Mouse (Mus musculus) thymus, postnatal 4 days (tissue): ENCODE results near the gene Rapgef3.
A peak's percentile ranks its signal among the peaks of the same experiment; 100 is the strongest.

ENCODE experiments used
- DNase-seq: peaks from one replicate; pipeline ENCODE4 v3.0.0; 2021

Gene Rapgef3

DNA sequence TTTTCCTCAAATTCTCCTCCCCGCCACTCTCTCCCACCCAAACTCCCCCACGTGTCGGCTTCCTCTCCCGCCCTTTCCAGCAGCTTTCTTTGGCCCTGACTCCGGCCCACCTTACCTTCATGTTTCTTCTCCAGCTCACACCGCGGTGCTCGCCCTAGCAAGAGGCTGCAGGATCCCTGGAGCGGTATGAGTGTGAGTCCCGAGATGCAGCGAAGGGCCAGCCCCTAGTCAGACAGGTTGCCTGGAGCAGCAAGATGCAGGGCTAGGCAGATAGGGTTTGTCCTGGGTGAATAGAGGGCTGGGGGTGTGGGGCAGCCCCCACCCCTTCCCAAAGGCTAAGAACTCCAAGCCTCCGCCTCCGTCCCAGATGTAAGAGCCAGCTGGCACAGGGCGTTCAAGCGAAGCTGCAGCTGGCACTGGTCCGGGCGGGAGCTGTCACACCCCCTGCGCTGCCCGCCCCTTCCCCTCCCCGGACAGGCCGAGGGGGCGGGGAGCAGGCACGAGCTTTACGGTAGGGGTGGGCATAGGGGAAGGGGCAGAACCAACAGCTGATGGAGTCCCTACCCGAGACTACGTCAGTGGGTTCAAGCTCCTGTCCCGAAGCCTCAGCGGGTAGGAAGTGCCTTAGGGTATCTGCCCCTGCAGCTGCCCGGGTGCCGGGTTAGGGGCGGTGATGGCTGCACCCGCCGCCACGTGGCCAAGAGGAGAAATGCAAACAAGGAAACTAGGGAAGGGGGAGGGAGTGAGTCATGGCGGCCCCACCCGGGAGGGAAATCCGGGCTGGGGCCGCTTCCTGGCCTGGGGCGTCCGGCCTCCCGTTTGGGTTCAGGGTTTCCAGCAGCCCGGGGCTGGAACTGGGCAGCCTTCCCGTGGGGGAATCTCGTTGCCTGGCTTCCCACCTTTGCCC, at the start of gene Rapgef3:
Rapgef3 (minus strand) TSS at position 693 of the 907 bp plus-strand sequence.
- peak; percentile 91 for DNase-seq

- DNase-seq: no peak
These were observed 48.6 kb upstream of the Rapgef3 start for GRCm38 (mm10) chr15:97816199-97816994.

DNA sequence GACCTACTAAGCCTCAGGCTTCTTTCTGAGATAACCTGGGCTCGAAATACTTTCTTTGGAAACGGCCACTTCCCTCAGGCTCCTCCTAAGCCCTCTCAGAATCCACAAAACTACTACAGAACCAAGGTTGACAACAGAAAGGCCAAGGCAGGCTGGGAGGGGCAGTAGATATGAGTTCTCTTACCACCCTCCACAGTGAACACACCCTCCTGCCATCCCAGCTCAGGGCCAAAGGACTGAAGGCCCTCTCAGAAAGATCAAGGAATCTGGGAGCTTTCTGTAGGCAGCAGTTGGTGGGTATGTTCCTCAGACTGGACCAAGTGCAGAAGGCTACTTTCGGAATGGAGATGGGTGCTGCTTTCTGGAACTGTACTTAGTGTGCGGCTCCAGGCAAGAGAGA, 47.5 kb upstream of the Rapgef3 start:
- DNase-seq: no peak

DNA sequence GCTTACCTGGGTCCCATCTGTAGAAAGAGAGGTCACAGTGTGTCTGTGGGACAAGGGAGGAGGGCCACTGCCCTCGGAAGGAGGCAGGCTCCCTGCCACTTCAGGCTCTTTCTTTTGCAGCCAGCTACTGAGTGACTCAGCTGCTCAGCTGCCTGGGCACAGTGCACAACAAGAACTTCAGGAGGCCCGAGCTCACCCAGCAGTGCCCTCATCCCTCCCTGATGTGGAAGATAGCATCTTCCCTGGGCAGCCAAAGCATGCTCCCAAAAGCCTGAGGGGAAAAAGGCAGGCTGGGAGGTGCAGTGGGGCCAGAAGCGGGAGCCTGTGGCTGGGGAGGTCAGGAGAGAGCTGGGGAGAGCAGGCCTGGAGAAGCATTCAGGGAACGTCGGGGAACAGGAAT, 46.9 kb upstream of the Rapgef3 start:
- DNase-seq: no peak

DNA sequence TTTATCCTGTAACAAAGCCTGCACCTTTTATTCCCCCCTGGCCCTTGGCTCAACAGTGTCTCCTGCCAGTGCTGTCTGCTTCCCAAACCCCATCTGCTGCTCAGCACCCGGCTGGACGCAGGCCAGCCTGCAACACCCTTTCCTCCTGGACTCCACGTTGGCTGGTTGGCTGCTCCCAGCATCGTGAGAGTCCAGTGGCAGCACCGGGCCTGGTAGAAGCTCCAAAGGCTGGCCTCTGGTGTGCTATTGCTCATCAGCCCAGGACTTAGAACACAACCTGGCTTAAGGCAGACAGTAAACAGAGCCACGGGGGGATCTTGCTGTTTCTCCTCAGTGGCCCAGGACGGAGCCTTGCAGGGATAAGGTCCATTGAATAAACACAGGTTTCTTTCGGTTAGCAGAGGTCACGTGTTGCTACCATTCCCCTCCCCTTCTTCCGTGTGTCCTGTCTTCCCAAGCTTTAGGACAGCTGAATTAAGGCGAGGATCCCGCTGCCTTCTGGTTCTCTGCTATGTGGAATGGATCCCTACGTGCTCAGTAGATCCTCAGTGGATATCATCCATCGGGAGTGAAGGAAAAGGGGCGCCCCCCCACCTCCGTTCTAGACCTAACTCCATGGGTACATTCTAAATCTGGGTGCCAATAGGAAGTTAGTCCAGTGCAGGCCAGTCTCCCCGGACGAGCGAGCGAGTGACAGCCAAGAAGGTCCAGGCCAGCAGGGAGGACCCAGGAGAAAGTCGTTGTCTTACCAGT, 45.9 kb upstream of the Rapgef3 start:
- DNase-seq: no peak

GRCm38 (mm10) chr15:97812875-97813274, 45.1 kb upstream of the Rapgef3 start:
- DNase-seq: no peak

DNA sequence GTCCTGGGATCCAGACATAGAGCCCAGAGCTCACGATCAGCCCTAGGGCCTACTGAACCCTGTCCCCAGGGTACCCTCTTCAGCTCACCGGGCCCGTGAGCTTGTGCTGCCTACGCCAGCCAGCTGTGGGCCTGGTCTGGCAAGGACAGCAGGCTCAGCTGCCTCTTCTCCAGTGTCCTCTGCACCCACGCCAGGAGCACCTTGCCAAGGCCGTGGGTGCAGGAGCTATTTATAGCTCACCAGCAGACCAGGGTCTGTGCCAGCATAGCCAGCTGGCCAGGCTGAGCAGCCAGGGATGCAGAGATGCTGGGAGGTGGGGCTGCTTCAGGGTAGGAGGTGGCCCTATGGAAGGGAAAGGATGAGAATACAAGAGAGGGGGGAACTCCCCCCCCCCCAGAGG, 44.4 kb upstream of the Rapgef3 start:
- DNase-seq: no peak

GRCm38 (mm10) chr15:97811307-97811706, 43.5 kb upstream of the Rapgef3 start:
- no peak for DNase-seq

- DNase-seq: no peak
These were observed 42.6 kb upstream of the Rapgef3 start for GRCm38 (mm10) chr15:97810399-97810798.

- no peak for DNase-seq
These were observed 42.2 kb upstream of the Rapgef3 start for GRCm38 (mm10) chr15:97809942-97810341.

- no peak for DNase-seq
These were observed 41.4 kb upstream of the Rapgef3 start for GRCm38 (mm10) chr15:97809206-97809605.

GRCm38 (mm10) chr15:97808532-97808931, 40.8 kb upstream of the Rapgef3 start:
- DNase-seq: no peak

DNA sequence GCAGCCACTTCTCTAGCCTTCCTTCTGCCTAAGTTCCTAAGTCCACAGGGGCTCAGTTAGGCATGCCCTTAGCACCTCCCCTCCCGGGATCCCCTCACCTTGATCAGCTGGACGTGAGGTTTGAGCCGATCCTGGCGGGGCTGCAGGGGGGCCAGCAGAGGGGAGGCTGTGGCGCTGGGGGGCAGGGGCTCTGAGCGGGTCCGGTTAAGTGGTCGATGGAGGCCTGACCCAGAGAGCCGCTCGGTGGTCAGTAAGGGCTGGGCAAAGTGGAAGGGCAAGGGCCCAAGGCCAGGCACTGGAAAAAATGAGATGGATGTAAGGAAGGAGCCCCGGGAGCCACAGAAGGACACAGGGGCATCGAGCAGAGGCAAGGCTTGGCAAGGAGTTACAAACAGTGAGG, 40.1 kb upstream of the Rapgef3 start:
- no peak for DNase-seq

GRCm38 (mm10) chr15:97802575-97802974, 34.8 kb upstream of the Rapgef3 start:
- no peak for DNase-seq

- DNase-seq: no peak
These were observed 34.0 kb upstream of the Rapgef3 start for GRCm38 (mm10) chr15:97801811-97802210.

DNA sequence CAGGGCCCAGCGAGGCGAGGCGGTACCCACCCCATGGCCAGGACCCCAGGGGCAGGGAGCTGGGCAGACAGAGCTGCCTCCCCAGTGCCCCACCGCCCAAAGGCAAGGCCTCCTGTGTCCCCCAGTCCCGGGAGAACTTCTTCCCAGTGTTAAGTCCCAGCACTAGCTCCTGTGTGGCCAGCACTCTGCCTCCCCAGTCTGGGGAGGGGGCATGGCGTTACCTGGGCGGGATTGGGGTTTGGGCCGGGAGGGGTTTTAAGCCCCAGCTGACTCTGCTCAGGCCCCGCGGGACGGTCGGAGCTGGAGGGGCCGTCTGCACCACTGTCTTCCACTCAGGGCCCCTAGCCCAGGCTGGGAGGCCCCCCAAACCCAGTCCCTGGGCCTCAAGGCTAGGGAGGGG, 33.1 kb upstream of the Rapgef3 start:
- DNase-seq: no peak

- no peak for DNase-seq
These were observed 31.7 kb upstream of the Rapgef3 start for GRCm38 (mm10) chr15:97799446-97799845.

DNA sequence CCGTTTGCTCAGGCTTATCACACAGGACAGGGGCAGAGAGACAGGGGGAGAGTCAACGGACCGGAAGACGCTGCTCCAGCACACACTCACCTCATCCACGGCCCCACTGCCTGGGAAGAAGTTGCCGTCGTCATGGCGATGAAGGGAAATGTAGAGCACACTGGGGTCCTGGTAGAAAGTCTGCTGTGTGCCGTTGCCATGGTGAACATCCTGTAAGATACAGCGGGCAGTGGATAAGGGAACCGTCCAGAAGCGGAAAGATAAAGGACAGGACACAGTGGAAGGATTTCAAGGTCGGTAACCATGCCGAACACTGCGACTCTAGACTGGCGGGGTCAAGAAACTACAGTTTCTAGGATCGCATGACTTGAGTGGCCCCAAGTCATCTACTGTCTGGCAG, 30.4 kb upstream of the Rapgef3 start:
- DNase-seq: no peak

- DNase-seq: no peak
These were observed 29.0 kb upstream of the Rapgef3 start for GRCm38 (mm10) chr15:97796674-97797310.

DNA sequence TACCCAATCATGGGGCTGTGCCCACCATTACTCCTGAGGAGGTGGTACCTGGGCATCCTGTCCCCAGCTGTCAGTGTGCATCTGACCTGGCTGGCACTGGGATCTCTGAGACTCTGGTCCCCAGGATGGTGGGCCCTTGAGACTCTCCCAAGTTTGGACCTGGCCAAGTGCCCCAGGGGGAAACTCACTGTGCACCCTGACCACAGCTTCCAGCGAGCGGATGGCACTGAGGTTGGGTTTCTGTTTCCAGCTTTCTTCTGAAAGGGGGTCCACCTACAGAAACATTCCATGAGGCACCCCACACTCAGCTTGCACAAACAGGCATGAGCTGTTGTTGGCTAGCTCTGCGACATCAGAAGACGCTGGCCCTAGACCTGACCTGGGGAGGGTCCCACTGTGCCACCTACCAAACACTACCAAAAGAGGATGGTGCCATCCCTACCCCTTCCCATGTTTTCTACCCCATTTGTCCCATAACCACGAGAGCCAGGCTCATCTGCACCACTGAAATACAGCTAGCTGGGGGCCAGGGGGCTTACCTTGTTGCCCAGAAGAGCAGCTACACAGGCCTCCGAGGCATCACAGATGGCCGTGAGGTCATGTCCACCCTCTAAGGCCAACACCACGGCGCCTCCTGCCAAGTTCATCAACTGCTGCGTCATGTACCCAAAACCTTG, 27.9 kb upstream of the Rapgef3 start:
- DNase-seq: no peak

DNA sequence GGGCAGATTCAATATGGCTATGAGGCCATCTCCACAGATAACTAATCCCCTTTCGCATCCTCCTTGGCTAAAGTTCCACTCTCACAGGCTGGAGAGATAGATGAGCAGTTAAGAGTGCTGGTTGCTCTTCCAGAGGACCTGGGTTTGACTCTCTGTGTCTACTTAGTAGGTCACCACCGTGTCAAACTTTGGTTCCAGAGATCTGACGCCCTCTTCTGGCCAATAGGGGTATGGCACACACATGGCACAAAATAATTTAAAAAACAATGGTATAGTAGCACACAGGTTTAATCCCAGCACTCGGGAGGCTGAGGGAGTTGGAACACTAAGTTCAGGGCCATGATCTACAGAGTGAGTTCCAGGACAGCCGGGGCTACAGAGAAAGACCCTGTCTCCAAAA, 26.5 kb upstream of the Rapgef3 start:
- DNase-seq: peak; percentile 64
